Mouse (Mus musculus): ENCODE data around the gene Vmn2r8.
"Not testable (repeated sequence)": the region's sequence is repeated elsewhere in the genome, so short reads cannot be mapped to it uniquely, and the experiment has no call there.

Vmn2r8 gene

DNA sequence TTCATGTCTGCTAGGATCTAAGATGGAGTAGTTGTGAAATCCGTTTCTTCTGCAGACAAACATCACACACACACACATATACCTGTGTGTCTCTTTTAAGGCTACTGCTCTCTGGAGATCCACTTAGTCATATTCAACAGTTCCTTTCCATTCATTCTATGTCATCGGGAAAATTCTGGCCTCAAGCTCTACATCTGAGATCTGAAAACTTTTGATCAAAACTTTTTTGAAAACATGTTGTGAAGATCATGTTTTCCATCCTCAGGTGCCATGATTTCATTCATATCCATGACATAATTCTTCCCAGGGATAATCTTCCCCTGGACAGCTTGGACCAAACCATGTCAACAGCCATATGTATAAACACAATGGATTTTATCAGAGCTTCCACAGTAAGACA, at the start of gene Vmn2r8:
Gene Vmn2r8, minus strand, starts transcription at position 101 of the 400 bp plus-strand sequence.
- DNase-seq = not testable (repeated sequence)

DNA sequence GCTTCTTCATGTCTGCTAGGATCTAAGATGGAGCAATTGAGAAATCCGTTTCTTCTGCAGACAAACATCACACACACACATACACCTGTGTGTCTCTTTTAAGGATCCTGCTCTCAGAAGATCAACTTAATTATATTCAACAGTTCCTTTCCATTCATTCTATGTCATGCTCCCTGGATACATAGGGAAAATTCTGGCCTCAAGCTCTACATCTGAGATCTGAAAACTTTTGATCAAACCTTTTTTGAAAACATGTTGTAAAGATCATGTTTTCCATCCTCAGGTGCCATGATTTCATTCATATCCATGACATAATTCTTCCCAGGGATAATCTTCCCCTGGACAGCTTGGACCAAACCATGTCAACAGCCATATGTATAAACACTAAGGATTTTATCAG, 43.9 kb upstream of the Vmn2r8 start, which contains the start of gene Vmn2r9:
Gene Vmn2r9, minus strand, starts transcription at position 101 of the 400 bp plus-strand sequence.
- not testable (repeated sequence) for DNase-seq

DNA sequence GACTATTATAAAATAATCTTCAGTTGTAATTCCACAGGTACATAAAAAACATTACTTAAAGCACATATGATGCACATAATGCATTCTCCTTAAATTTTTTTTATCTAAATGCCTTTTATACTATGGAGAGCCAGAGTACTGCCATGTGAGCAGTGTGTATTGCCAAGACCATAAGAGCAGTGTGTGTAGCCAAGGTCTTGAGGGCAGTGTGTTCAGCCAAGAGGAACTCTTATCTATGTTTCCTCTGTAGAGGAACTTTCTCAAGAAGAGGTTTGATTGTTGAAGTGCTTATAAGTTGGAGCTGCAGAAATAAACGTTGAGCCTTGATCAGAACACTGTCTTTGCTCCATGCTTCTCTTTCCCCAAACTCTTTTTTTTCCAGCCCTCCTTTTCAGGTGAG, 40.8 kb upstream of the Vmn2r8 start:
- DNase-seq = no peak

DNA sequence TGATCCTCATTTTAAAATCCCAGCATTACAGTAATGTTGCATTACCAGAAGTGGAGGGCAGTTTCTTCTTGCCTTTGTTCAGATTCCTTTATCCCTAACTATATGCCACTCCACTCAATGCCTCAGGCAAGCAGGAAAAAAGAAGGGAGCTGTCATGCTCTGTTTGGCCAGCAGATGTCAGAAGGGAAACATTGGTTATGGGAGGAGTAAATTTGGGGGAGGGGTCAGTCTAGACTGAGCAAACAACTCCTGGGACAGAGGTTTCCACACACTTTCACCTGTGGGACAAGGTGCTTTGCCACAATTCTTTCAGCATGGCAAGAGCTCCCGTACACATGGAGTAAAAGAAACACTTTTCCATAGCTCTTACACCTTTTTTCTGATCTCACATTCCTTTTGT, 27.5 kb upstream of the Vmn2r8 start:
- no peak for DNase-seq

DNA sequence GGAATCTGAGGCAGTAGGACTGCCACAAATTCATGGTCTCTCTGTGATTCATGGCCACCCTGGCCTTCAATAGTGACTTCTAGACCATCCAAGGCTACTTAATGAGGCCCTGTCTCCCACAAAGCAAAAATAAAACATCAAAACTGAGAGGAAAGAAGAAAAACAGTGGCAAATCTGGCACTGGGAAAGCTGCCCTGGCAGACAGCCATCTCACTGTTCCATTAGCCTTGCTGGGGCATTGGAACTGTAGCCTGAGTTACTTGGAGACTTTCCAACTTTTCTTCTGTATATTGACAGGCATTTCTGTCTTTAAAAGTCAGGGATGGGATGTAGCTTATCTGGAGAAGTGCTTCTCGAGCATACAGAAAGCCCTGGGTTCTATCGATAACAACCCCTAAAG, 14.6 kb upstream of the Vmn2r8 start:
- no peak for DNase-seq

DNA sequence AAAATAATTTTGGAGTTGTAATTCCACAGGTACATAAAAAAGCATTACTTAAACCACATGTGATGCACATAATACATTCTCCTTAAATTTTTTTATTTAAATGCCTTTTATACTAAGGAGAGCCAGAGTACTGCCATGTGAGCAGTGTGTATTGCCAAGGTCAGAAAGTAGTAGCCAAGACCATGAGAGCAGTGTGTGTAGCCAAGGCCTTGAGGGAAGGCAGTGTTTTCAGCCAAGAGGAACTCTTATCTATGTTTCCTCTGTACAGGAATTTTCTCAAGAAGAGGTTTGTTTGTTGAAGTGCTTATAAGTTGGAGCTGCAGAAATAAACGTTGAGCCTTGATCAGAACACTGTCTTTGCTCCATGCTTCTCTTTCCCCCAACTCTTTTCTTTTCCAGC, 5.0 kb downstream of the Vmn2r8 start:
- no peak for DNase-seq

DNA sequence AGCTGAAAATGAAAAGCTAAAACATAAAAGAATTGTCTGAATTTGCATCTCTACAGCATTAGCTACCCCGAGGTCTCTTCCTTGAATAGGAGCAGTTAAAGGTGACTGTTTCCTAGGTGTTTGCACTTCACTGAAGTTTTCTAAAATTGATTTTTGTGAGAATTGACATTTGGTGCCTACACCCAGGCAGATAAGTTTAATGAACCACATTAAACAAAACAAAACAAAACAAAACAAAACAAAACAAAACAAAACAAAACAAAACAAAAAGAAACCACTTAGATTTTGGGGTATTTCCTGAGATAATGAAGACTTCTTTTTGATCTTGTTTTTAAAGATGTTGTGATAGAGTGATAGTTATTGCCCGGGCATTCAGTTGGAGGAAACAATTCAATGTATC, 13.4 kb downstream of the Vmn2r8 start, which contains the start of gene Tmed11:
Gene Tmed11, minus strand, starts transcription at position 101 of the 400 bp plus-strand sequence.
- not testable (repeated sequence) for DNase-seq

DNA sequence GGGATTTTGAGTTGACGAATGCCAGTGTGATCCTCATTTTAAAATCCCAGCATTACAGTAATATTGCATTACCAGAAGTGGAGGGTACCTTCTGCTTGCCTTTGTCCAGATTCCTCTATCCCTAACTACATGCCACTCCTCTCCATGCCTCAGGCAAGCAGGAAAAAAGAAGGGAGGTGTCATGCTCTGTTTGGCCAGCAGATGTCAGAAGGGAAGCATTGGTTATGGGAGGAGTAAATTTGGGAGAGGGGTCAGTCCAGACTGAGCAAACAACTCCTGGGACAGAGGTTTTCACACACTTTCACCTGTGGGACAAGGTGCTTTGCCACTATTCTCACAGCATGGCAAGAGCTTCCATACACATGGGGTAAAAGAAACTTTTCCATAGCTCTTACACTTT, 18.3 kb downstream of the Vmn2r8 start:
- DNase-seq = not testable (repeated sequence)

DNA sequence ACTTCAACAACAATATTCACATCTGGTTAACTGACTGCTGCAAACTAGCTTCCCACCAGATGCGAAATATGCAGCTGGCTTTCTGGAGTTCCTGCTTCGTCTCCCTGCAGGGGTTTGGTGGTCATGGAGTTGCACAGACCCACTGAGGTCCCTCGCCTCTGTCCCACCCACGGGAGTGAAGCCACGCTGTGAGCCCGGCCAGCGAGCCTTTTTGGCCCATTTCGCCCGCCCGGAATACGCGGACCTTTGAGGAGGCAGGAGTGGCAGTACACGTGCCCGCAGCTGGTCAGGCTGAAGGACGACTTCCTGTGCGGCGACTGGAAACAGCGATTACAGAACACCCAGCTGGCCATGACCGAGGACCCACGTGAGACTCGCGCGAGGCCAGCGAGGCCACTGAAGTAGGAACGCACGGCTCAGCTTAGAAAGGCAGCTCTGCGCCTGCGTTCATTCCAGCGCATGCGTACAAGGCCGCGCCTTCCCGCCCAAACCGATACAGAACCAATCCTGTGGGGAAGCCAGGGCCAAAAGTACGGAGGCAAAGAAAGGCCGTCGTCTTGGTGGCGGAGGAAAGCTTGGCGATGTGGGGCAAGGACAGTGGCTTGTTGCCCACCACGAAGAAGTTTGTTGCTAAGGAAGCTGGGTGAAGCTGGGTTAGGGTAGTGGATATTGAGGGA, 33.9 kb downstream of the Vmn2r8 start, which contains the start of gene Rnf212:
Gene Rnf212, minus strand, starts transcription at position 353 of the 677 bp plus-strand sequence.
- DNase-seq = no peak

DNA sequence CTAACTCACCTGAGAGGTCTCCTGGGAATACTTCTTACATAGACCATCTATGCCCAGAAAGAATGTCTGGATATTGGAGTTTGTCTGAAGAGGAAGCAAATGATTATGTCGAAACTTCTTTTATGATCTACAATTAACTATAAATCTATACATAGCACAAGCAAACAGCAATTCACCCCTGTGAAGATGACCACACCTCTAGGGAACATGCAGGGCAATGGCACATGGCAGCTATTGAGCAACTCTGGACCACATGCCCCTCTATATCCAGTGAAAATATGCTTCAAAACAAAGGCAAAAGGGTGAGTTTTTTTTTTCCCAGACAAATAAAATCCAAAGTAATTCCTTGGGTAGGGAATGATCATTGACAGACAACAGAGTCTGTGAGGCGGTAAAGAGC, 48.6 kb downstream of the Vmn2r8 start:
- DNase-seq = no peak

DNA sequence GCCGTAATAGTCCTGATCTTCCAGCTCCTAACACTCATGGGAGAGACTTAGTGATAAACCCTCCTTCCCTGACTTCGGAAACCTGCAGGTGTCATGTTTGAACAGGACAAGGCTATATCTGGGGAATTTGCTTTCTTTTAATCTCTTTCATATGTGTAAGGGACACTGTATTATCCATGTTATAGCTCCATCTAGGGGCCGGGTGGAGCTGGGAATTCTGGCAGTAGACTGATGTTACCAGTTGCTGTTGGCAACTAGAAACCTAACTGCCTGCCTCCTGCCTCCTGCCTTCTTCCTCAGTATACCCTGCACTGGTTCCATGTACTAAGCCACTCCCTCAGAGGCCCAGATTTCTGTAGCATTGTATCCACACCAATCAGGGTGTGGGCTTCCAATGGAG, 50.3 kb downstream of the Vmn2r8 start:
- DNase-seq = no peak

DNA sequence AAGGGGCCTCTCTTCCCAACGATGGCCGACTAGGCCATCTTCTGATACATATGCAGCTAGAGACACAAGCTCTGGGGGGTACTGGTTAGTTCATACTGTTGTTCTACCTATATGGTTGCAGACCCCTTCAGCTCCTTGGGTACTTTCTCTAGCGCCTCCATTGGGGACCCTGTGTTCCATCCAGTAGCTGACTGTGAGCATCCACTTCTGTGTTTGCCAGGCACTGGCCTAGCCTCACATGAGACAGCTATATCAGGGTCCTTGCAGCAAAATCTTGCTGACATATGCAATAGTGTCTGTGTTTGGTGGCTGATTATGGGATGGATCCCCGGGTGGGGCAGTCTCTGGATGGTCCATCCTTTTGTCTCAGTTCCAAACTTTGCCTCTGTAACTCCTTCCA, 57.4 kb downstream of the Vmn2r8 start:
- not testable (repeated sequence) for DNase-seq

DNA sequence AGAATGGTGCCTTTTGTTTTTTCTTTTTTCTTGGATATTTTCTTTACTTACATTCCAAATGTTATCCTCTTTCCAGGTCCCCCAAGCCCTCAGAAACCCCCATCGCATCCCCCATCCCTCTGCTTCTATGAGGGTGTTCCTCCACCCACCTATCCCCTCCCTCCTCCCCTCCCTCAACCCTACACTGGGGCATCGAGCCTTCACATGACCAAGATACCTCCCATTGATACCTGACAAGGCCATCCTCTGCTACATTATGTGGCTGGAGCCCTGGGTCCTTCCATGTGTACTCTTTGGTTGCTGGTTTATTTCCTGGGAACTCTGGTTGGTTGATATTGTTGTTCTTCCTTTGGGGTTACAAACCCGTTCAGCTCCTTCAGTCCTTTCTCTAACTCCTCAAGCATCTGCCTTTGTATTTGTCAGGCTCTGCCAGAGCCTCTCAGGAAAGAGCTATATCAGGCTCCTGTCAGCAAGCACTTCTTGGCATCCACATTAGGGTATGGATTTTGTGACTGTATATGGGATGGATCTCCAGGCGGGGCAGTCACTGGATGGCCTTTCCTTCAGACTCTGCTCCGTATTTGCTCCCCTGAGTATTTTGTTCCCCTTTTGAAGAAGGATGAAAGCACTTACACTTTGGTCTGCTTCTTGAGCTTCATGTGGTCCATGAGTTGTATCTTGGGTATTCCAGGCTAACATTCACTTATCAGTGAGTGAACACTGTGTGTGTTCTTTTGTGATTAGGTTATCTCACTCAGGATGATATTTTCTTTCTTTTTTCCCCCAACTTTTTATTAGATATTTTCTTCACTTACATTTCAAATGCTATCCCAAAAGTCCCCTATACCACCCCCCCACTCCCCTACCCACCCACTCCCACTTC, 58.1 kb downstream of the Vmn2r8 start:
- DNase-seq = no peak

DNA sequence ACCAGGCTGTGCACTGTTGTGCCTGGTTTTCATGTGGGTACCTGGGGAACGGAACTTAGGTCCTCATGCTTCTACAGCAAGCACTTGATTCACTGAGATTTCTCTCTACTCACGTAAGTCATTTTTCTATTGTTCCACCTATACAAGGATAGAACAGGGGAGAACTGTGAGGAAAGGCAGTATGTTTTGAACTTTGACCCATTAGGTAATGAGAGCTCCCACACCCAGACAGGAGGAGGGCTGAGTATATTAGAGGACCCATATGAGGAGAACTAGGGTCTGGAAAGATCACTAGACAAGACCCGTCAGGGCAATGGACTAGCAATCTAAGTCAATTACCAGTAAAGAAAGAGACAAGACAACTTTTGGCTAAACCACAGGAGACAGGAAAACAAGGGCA, 64.0 kb downstream of the Vmn2r8 start:
- no peak for DNase-seq

DNA sequence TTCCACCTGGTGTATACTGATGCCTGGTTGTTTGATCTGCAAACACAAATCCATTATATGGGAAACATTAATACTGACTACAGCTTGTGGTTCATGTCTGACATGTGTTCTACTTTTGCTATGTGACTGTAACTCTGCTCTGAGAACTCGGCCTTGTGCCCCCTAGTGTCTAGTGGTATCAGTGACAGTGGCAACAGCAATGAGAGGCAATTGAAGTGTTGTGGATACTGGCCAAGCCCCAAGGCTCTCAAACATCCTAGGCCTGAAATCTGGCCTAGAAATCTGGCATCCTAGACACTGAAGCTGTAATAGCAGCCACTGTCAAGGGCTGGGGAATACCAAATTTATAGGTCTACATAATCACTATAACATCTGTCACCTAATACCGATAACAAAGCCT, 64.8 kb downstream of the Vmn2r8 start:
- no peak for DNase-seq

DNA sequence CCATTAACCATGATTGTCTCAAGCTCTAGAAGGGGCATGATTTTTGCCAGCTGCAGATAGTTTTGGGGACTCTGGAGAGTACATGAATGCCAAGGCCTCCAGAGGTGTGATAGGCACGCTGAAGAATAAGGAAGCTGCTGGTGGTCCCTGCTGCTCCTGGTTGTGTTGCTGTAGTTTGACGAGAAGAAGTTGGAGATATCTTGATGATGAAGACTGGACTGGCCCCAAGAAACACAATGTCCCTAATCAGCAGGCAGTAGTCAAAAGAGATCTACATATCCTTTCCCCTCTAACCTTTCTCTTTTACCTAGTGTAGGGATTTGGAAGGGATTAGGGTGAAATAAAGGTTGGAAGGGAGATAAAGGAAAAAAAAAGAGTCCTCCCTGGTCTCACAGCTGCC, 66.1 kb downstream of the Vmn2r8 start:
- DNase-seq = no peak

DNA sequence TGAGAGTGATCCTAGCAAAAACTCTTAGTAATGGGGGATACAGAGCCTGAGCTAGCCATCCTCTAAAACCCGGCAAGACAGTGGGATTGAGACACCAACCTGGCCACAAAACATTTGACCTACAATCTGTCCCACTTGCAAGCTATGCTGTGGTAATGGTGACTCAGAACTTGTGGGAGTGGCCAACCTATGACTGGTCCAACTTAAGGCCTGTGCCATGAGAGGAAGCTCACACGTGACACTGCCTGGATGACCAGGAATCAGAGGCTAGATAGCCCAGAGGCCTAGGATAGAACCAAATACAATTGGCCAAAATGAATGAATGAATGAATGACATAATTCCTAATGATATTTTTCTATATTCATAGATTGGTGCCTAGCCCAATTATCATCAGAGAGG, 66.8 kb downstream of the Vmn2r8 start:
- DNase-seq = no peak
